Mouse (Mus musculus): ENCODE results near the gene Cwc27.

GRCm38 (mm10) chr13:104590931-104591330, 226.0 kb downstream of the Cwc27 start:
- TF ChIP-seq GATA1 (IDR thresholded peaks at IDR 0.05; ENCODE audit: borderline replicate concordance, low read length): no peak
- no peak for TF ChIP-seq FLI1 (IDR thresholded peaks at IDR 0.05; ENCODE audit: low read length)
